Comparison of ENCODE assay signal across 8 mouse cellular contexts in genomic region chr4:40239409-40240271, GRCm38 (mm10). TPM values are rescaled to one million over a fixed set of nuclear protein-coding genes. Genes with fewer than 3 reads are reported as not detected.
DNase-seq lines count a peak whose midpoint lies in the region; ATAC-seq and TF ChIP-seq lines count a peak whose summit lies in the region.

Gene Ddx58 (minus strand): TSS chr4:40239828.

- H3K36me3 ChIP-seq in forebrain, embryonic 10.5 days (replicated peaks), result no peaks in the 10 kb centered on the region
- no peaks in the 10 kb centered on the region for H3K36me3 ChIP-seq in limb, embryonic 11.5 days (ENCODE audit: control insufficient read depth, insufficient read depth, low read length)
- no peaks in the 10 kb centered on the region for H3K36me3 ChIP-seq in midbrain, embryonic 11.5 days (ENCODE audit: control insufficient read depth, insufficient read depth, low read length)
- H3K36me3 ChIP-seq in stomach, postnatal 0 days (ENCODE audit: control insufficient read depth, insufficient read depth, low read length), result no peaks in the 10 kb centered on the region; the same call in 1 of the 2 replicates

- H3K27ac ChIP-seq in forebrain, embryonic 10.5 days, result peak within 1 kb of the TSS; percentile 70
- no peak within 1 kb of the TSS for H3K27ac ChIP-seq in limb, embryonic 11.5 days (replicated peaks; ENCODE audit: low read depth, low read length)
- H3K27ac ChIP-seq in midbrain, embryonic 11.5 days (ENCODE audit: low read depth, low read length), result no peak within 1 kb of the TSS
- peak within 1 kb of the TSS; percentile 79 for H3K27ac ChIP-seq in stomach, postnatal 0 days (replicated peaks)

- no peak for TF ChIP-seq CTCF in stomach, postnatal 0 days (IDR thresholded peaks at IDR 0.05; ENCODE audit: low read depth)

- no peak for TF ChIP-seq EP300 in stomach, postnatal 0 days (optimal IDR thresholded peaks at IDR 0.05)

- peak within 1 kb of the TSS; percentile 88 for H3K4me2 ChIP-seq in limb, embryonic 11.5 days (ENCODE audit: low read depth, severe bottlenecking)
- peak within 1 kb of the TSS; percentile 52 for H3K4me2 ChIP-seq in midbrain, embryonic 11.5 days
- peak within 1 kb of the TSS; percentile 86 for H3K4me2 ChIP-seq in stomach, postnatal 0 days (replicated peaks; ENCODE audit: low read depth)

- H3K4me1 ChIP-seq in forebrain, embryonic 10.5 days, result peaks cover 21% of the 10 kb centered on the region
- H3K4me1 ChIP-seq in limb, embryonic 11.5 days (ENCODE audit: control insufficient read depth, insufficient read depth, low read length), result 0 out of 2 replicates have a peak, but pooled peaks cover 6% of the 10 kb centered on the region
- peaks cover 5% of the 10 kb centered on the region; the same call in 1 of the 2 replicates for H3K4me1 ChIP-seq in midbrain, embryonic 11.5 days (ENCODE audit: control insufficient read depth, insufficient read depth, low read length)
- 0 out of 2 replicates have a peak, but pooled peaks cover 2% of the 10 kb centered on the region for H3K4me1 ChIP-seq in stomach, postnatal 0 days (replicated peaks; ENCODE audit: control insufficient read depth, insufficient read depth)

- 3% methylated on average over 32 of the region's 35 CpGs for WGBS in forebrain, embryonic 10.5 days
- WGBS in limb, embryonic 11.5 days, result 4% methylated on average over 35 of the region's 35 CpGs
- 4% methylated on average over 34 of the region's 35 CpGs for WGBS in midbrain, embryonic 11.5 days
- WGBS in stomach, postnatal 0 days, result 3% methylated on average over 35 of the region's 35 CpGs

- peak; percentile 48; the same call in 1 of the 2 replicates for ATAC-seq in limb, embryonic 11.5 days (ENCODE audit: insufficient number of reproducible peaks, low FRiP score, low TSS enrichment, low read depth)
- ATAC-seq in midbrain, embryonic 11.5 days (ENCODE audit: low FRiP score), result peak; percentile 64
- ATAC-seq in stomach, postnatal 0 days (ENCODE audit: low FRiP score, low TSS enrichment), result peak; percentile 82

- peak; percentile 11 to 13 for DNase-seq in cerebellum, adult 18-20 months
- no peak for DNase-seq in cerebellum, adult 11-12 months
- peak; percentile 65 for DNase-seq in adrenal gland, postnatal 14 days
- peak; percentile 52 for DNase-seq in forebrain, embryonic 10.5 days (ENCODE audit: extremely low spot score, low spot score)
- peak; percentile 23 for DNase-seq in heart, postnatal 4 days
- DNase-seq in limb, embryonic 11.5 days (ENCODE audit: low spot score), result peak; percentile 56
- peak; percentile 93 for DNase-seq in midbrain, embryonic 11.5 days (ENCODE audit: low spot score, missing footprints)
- DNase-seq in stomach, postnatal 0 days (ENCODE audit: low spot score), result peak; percentile 80

- H3K27me3 ChIP-seq in forebrain, embryonic 10.5 days (ENCODE audit: poor library complexity, severe bottlenecking), result 0 out of 2 replicates have a peak, but pooled peaks cover 4% of the 10 kb centered on the region
- H3K27me3 ChIP-seq in limb, embryonic 11.5 days (ENCODE audit: control insufficient read depth, insufficient read depth, low read length), result no peaks in the 10 kb centered on the region
- no peaks in the 10 kb centered on the region for H3K27me3 ChIP-seq in midbrain, embryonic 11.5 days (ENCODE audit: control insufficient read depth, insufficient read depth, low read length)
- H3K27me3 ChIP-seq in stomach, postnatal 0 days (ENCODE audit: control insufficient read depth, insufficient read depth, low read length), result no peaks in the 10 kb centered on the region

- H3K9me3 ChIP-seq in forebrain, embryonic 10.5 days, result no peaks in the 10 kb centered on the region
- no peaks in the 10 kb centered on the region for H3K9me3 ChIP-seq in limb, embryonic 11.5 days (ENCODE audit: control insufficient read depth, low read length)
- no peaks in the 10 kb centered on the region for H3K9me3 ChIP-seq in midbrain, embryonic 11.5 days (ENCODE audit: control insufficient read depth, low read length)
- H3K9me3 ChIP-seq in stomach, postnatal 0 days (ENCODE audit: control insufficient read depth, low read length), result no peaks in the 10 kb centered on the region

- peak within 1 kb of the TSS; percentile 61 for H3K4me3 ChIP-seq in forebrain, embryonic 10.5 days
- peak within 1 kb of the TSS; percentile 53 for H3K4me3 ChIP-seq in limb, embryonic 11.5 days (ENCODE audit: low read depth, low read length)
- peak within 1 kb of the TSS; percentile 34 for H3K4me3 ChIP-seq in midbrain, embryonic 11.5 days (ENCODE audit: low read depth, low read length)
- H3K4me3 ChIP-seq in stomach, postnatal 0 days (ENCODE audit: low read depth, low read length), result peak within 1 kb of the TSS; percentile 70

- H3K9ac ChIP-seq in limb, embryonic 11.5 days (ENCODE audit: low read length), result peak within 1 kb of the TSS; percentile 60
- peak within 1 kb of the TSS; percentile 35 for H3K9ac ChIP-seq in midbrain, embryonic 11.5 days (ENCODE audit: low read length)
- peak within 1 kb of the TSS; percentile 68 for H3K9ac ChIP-seq in stomach, postnatal 0 days (ENCODE audit: low read length)

RNA-seq across cellular contexts. Expression of gene Ddx58, which starts in this region (rescaled TPM):
- total RNA-seq in adrenal gland, postnatal 14 days (2021), result 18.3 and 23.4 TPM in 2 replicates
- polyA plus RNA-seq in forebrain, embryonic 10.5 days (2016; fragmentation: Nextera tagmentation; extraction: Ambion mirVana), result 2.5 and 3.0 TPM in 2 replicates
- 1 to 10 TPM; 6.9 to 7.4 TPM for total RNA-seq in heart, postnatal 4 days (2021)
- polyA plus RNA-seq in limb, embryonic 11.5 days (2014; fragmentation: Nextera tagmentation; extraction: Ambion mirVana), result 4.8 and 6.4 TPM in 2 replicates
- 2.1 and 3.0 TPM in 2 replicates for polyA plus RNA-seq in midbrain, embryonic 11.5 days (2014; fragmentation: Nextera tagmentation; extraction: Ambion mirVana)
- 5.9 and 6.9 TPM in 2 replicates for polyA plus RNA-seq in stomach, postnatal 0 days (2015; fragmentation: Nextera tagmentation; extraction: Ambion mirVana)

Comparison
In these comparisons a context has a peak if more than half of its experiments do, and no peak if none do; other contexts are left out.
1. H3K27ac ChIP-seq: peak in forebrain, embryonic 10.5 days (single experiment) and stomach, postnatal 0 days (single experiment); none in limb, embryonic 11.5 days (single experiment) and midbrain, embryonic 11.5 days (single experiment).
2. Peak in every context shown above with its lines, with median percentiles within 50 percentile points of each other: H3K4me3 ChIP-seq, ATAC-seq, H3K4me2 ChIP-seq and H3K9ac ChIP-seq.